Mouse (Mus musculus) gastrocnemius, postnatal 25 days (tissue): ENCODE data around the gene Aoc3. TPM values are rescaled to one million over a fixed set of nuclear protein-coding genes. Genes with fewer than 3 reads are reported as not detected.
"Not testable (repeated sequence)": the region's sequence is repeated elsewhere in the genome, so short reads cannot be mapped to it uniquely, and the experiment has no call there.

Source experiments
- DNase-seq: peaks from one replicate; pipeline ENCODE4 v3.0.0; 2022
- long read RNA-seq, 2 experiments: library from polyadenylated mRNA; stranded (forward); transcript quantifications; one replicate each; pipeline ENCODE4 v2.0.0; 2021
- total RNA-seq, 2 experiments: library from RNA; stranded (reverse); gene quantifications; 1 replicate in 1 of 2; 2 replicates in 1 of 2; pipeline ENCODE4 v1.2.3; 2021

Gene Aoc3
- 10 to 100 TPM in 1 of 2 experiments, 1 to 10 TPM in 1; 5.6 to 22.7 TPM for total RNA-seq
- long read RNA-seq, experiment 1 = 0 reads
- long read RNA-seq, experiment 2, full-length matches to known transcripts = 7 of 10 reads
- long read RNA-seq, experiment 2, partial matches to known transcripts = 1 of 10 reads
- long read RNA-seq, experiment 2, other reads (novel, unspliced or antisense) = 2 of 10 reads

DNA sequence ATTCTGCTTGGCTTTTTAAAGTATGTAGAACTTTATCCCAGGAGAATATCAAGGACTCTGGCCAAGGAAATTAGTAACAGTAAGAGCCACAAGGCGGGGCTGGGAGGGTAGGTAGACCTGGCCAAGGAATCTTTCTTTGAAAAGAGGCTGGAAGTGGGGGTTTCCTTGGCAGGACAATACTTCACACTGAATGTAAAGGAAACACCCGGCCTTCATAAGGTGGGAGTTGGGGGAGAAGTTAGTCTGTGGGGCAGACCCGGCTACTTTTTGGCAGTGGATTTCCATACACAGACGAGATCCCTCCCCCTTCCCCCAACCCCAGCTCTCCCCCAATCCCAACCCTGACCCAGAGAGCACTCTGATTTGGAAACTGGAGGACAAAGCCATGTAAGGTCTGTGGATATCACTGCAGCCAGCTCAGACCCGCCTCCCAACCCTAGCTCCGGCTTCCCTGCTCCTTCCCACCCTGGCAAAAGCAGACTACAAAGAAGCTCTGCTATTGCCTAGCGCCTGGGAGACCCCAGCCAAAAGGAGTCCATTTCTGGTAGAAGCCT is at the start of gene Aoc3:
Gene Aoc3 (plus strand): TSS at position 235 of the 554 bp plus-strand sequence.
- DNase-seq = peak; percentile 60

DNA sequence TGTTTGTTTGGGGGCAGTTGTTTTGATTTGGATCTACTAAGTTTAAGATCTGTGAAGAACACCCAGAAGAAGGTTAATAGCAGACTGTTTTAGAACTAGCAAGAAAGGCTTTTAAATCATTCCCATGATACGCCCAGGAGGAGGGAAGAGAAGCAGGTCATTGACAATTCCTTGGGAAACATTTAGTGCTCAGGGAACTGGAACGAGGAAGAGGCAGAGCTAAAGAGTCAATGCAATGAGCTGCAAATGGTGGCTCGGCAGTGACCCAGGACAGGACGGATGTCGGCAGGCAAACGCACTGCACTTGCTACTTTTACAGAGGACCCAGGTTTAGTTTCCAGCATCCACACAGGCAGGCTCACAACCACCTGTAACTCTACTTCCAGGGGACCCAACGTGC is 49.6 kb upstream of the Aoc3 start:
- DNase-seq = no peak

DNA sequence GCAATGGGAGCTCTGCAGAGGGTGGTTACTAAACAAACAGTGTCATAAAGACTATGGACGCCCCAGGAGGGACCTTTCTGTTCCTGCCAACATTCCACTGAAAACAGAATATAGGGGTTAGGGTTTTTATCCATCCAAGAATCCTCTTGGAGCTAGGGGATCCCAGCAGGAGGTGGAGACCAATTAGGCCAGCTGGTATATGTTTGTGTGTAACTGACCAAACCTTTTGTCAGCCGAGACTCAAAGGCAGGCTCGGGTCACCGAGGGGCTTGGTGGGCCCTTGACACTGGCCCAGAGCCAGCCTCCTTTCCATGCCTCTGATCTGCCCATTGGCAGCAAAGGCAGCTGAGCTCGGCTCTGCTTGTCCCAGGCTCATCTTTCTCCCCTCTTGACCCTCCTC is 47.5 kb upstream of the Aoc3 start:
- no peak for DNase-seq

GRCm38 (mm10) chr11:101283805-101284204 is 46.6 kb upstream of the Aoc3 start:
- DNase-seq = no peak

GRCm38 (mm10) chr11:101287306-101287705 is 43.1 kb upstream of the Aoc3 start:
- DNase-seq = no peak

- no peak for DNase-seq
These were observed 39.2 kb upstream of the Aoc3 start for GRCm38 (mm10) chr11:101291231-101291630.

DNA sequence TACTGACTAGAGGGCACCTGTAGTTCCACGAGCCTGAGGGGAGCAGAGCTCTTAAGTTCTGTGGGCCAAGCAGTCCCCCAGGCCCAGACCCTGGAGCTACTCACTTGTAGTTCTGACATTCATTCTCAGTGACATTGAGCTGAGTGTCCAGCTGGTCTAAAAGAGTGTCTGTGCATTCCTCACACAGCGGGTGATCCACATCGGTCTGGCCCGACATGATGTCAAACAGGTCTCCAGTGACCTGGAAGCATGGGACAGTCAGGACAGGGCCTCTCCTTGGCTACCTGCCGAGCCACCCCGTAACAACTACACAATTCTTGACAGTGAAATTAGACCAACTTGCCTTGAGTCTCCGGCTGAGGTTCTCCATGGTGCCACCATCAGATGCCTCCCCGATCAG is 35.2 kb upstream of the Aoc3 start:
- no peak for DNase-seq

DNA sequence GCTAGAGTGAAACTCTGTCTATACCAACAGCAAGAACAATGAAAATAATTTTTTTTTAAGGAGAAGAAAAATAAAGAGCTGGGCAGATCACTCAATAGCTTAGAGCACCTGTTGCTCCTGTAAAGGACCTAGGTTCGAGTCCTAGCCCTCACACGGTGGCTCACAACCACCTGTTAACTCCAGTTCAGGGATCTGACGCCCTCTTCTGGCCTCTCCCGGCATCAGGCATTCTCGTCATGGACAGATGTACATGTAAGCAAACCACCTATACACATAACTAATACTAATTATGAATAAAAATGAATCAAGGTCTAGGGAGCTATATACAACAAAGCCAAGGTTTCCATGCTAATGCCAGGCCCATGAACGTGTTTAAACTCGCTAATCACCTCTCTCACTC is 29.5 kb upstream of the Aoc3 start:
- DNase-seq = no peak

DNA sequence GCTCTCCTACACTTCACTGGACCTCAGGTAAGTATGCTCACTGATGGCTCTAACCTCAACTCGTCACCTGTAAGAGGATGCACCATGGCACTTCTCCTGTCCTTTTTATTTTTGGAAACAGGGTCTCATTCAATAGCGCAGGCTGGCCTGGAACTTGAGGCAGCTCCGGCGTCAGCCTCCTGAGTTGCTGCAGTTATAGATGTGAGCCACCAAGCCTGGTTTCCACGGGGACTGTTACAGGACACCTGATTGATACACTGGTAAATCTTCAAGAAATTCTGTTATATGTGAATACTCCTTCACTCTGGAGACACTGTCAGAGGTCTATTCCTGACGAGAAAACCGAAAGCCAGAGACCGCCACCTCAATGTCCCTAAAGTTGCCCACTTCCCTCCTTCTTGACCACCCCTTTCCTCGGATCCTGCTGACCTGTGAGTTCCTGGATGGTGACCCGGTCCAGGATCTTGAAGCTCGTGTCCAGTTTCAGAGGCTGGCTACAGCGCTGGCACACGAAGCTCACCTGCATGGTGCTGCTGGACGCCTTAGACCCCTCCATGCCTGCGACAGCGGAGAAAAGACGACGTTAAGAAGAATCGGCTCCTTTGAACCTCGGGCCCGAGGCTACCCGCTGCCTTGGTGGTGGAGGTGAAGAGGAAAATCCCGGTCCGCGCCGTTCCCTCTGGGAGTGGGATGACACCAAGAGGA is 29.0 kb upstream of the Aoc3 start:
- no peak for DNase-seq

- DNase-seq = peak; percentile 88
These were observed 28.2 kb upstream of the Aoc3 start, which contains the start of gene Becn1 for GRCm38 (mm10) chr11:101302004-101302798. TSS of gene Becn1 (minus strand) at chr11:101302286.

GRCm38 (mm10) chr11:101307744-101308143 is 22.7 kb upstream of the Aoc3 start:
- DNase-seq = no peak

DNA sequence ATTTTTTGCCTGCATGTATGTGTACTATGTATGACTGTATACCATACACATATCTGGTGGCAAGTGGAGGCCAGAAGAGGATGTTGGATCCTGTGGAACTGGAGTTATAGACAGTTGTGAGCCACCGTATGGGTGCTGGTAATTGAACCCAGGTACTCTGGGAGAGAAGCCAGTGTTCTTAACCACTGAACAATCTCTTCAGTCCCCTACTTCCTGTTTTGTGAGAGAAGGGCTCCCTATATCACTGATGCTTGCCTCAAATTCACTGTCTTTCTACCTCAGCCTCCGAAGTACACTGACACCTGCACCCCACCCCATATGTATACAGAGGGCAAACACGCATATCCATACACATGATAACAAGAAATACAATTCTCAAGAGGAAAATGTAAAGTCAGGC is 19.3 kb upstream of the Aoc3 start:
- DNase-seq = no peak

DNA sequence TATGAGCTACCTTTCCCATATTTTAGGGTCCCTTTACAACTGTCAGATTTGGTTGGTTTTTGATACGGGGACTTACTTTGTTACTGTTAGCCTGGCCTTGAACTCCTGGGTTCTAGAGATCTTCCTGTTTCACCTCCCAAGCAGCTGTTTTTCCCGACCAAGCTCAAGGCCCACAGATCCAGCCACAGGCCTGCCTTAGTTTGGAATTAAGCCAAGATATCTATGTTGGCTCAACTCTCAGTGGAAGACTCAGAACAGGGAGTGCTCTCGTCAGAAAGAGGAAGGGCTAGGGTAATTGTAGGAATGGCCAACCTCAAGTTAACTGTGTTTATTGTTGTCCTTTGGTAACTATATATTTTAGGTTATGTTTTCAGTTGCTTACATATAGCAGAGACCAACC is 18.3 kb upstream of the Aoc3 start:
- DNase-seq = no peak

- no peak for DNase-seq
These were observed 15.8 kb upstream of the Aoc3 start for GRCm38 (mm10) chr11:101314567-101314966.

DNA sequence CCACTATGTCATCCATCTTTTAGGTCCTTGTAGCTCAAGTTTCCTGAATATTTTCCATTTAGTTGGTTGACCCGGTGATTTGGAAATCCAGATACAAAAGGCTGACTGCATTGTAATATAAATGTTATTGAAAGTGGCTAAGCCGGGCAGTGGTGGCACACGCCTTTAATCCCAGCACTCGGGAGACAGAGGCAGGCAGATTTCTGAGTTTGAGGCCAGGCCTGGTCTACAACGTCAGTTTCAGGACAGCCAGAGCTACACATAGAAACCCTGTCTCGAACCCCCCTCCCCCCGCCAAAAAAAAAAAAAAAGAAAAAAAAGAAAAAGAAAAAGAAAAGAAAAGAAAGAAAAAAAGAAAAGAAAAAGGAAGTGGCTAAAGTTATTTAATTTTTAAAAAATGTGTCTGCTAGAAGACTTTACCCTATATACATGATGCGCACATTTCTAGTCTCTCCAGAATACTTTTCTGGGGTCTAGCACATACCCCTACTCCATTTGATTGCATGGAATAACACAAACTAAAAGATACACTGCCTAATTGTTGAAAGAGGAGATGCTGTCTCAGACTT is 15.2 kb upstream of the Aoc3 start:
- DNase-seq = no peak

- DNase-seq = peak; percentile 89
These were observed 14.5 kb upstream of the Aoc3 start, which contains the start of gene Psme3 for GRCm38 (mm10) chr11:101315665-101316500. TSS of gene Psme3 (plus strand) at chr11:101316213.

- no peak for DNase-seq
These were observed 13.9 kb upstream of the Aoc3 start for GRCm38 (mm10) chr11:101316501-101316917.

- DNase-seq = peak; percentile 40
These were observed 6.8 kb upstream of the Aoc3 start for GRCm38 (mm10) chr11:101323609-101324008.

DNA sequence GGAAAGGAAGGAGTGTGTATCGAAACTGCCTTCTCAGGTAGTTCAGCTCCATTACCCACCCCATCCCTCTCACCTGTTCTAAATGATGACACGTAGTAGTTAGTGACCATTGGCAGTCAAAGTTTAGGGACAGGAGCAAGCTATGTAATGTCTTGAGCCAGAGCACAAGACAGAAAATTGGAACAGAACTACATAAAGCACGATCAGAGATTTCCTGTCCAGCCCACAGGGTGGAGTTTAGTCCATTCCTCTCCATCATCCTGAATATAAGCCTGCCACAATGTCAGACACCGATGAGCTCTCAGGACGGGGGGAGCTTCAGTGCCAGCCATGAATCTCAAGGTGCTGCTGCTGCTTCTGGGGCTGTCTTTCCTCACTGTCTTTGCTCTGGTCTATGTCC is 5.6 kb upstream of the Aoc3 start, which contains the start of gene Aoc2:
Gene Aoc2 (plus strand): TSS at position 301 of the 400 bp plus-strand sequence.
- DNase-seq = no peak

- DNase-seq = not testable (repeated sequence)
These were observed 5.2 kb upstream of the Aoc3 start for GRCm38 (mm10) chr11:101325201-101325600.

DNA sequence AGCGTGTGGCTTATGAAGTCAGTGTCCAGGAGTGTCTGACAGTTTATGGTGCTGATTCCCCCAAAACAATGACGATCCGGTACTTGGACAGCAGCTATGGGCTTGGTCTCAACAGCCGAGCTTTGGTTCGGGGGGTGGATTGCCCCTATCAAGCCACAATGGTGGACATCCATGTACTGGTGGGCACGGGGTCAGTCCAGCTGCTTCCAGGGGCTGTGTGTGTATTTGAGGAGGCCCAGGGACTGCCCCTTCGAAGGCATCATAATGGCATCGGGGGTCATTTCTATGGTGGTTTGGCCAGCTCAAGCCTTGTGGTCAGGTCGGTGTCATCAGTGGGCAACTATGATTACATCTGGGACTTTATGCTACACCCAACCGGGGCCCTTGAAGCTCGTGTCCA is 4.3 kb upstream of the Aoc3 start:
- no peak for DNase-seq
